Mouse (Mus musculus): ENCODE data around the gene Zcchc17. TPM values are rescaled to one million over a fixed set of nuclear protein-coding genes. Genes with fewer than 3 reads are reported as not detected.

Zcchc17 gene
- polyA plus RNA-seq, 1 experiment from 2014 or later = 66.4 TPM

GRCm38 (mm10) chr4:130350690-130351422 lies 8.9 kb downstream of the Zcchc17 start:
- no peak overlapping the region for H3K27ac ChIP-seq
- no peak overlapping the region for H3K9ac ChIP-seq
- H3K9me3 ChIP-seq = no peaks in the 10 kb centered on the region
- no peaks in the 10 kb centered on the region; the same call in 1 of the 2 replicates for H3K4me1 ChIP-seq (replicated peaks)
- H3K4me2 ChIP-seq (replicated peaks) = no peak overlapping the region
- no peaks in the 10 kb centered on the region for H3K27me3 ChIP-seq (replicated peaks)
- no peak for ATAC-seq
- peaks cover 12% of the 10 kb centered on the region for H3K36me3 ChIP-seq
- H3K4me3 ChIP-seq (replicated peaks) = no peak overlapping the region
- 86% methylated on average over 16 of the region's 16 CpGs for WGBS

- Histone ChIP-seq H3K4me2 (replicated peaks) (no peak overlapping the region), H3K36me3 (peaks cover 12% of the 10 kb centered on the region), H3K4me3 (replicated peaks) (no peak overlapping the region), H3K9me3 (no peaks in the 10 kb centered on the region), H3K4me1 (replicated peaks) (no peaks in the 10 kb centered on the region; the same call in 1 of the 2 replicates), H3K9ac (no peak overlapping the region), H3K27me3 (replicated peaks) (no peaks in the 10 kb centered on the region), H3K27ac (no peak overlapping the region)
- no peak for ATAC-seq
- WGBS = 93% methylated on average over 6 of the region's 6 CpGs
Measured at GRCm38 (mm10) chr4:130349666-130350065, 10.1 kb downstream of the Zcchc17 start.

- Histone ChIP-seq H3K4me3 (replicated peaks) (no peak overlapping the region), H3K9ac (no peak overlapping the region), H3K9me3 (no peaks in the 10 kb centered on the region), H3K4me1 (replicated peaks) (no peaks in the 10 kb centered on the region), H3K36me3 (peaks cover 6% of the 10 kb centered on the region; the same call in 1 of the 2 replicates), H3K4me2 (replicated peaks) (no peak overlapping the region), H3K27ac (no peak overlapping the region), H3K27me3 (replicated peaks) (no peaks in the 10 kb centered on the region)
- no peak for ATAC-seq
- 25% methylated on average over 4 of the region's 4 CpGs for WGBS
Measured at GRCm38 (mm10) chr4:130341691-130342090, 18.1 kb downstream of the Zcchc17 start.

GRCm38 (mm10) chr4:130335867-130336266 lies 23.9 kb downstream of the Zcchc17 start:
- H3K9me3 ChIP-seq = no peaks in the 10 kb centered on the region
- H3K27me3 ChIP-seq (replicated peaks) = no peaks in the 10 kb centered on the region
- no peak overlapping the region for H3K4me3 ChIP-seq (replicated peaks)
- H3K4me1 ChIP-seq (replicated peaks) = no peaks in the 10 kb centered on the region
- peaks cover 10% of the 10 kb centered on the region; the same call in 1 of the 2 replicates for H3K36me3 ChIP-seq
- WGBS = 77% methylated on average over 5 of the region's 5 CpGs
- H3K27ac ChIP-seq = no peak overlapping the region
- H3K4me2 ChIP-seq (replicated peaks) = no peak overlapping the region
- no peak for ATAC-seq
- H3K9ac ChIP-seq = no peak overlapping the region

GRCm38 (mm10) chr4:130327366-130327765 lies 32.4 kb downstream of the Zcchc17 start:
- Histone ChIP-seq H3K4me3 (replicated peaks) (no peak overlapping the region), H3K4me1 (replicated peaks) (no peaks in the 10 kb centered on the region), H3K4me2 (replicated peaks) (no peak overlapping the region), H3K27me3 (replicated peaks) (no peaks in the 10 kb centered on the region), H3K9me3 (no peaks in the 10 kb centered on the region), H3K36me3 (peaks cover 29% of the 10 kb centered on the region), H3K9ac (no peak overlapping the region), H3K27ac (no peak overlapping the region)
- ATAC-seq = no peak
- 87% methylated on average over 9 of the region's 9 CpGs for WGBS

GRCm38 (mm10) chr4:130325446-130325845 lies 34.3 kb downstream of the Zcchc17 start:
- ATAC-seq = no peak
- Histone ChIP-seq H3K4me3 (replicated peaks) (no peak overlapping the region), H3K9ac (no peak overlapping the region), H3K36me3 (peaks cover 31% of the 10 kb centered on the region), H3K4me2 (replicated peaks) (no peak overlapping the region), H3K4me1 (replicated peaks) (no peaks in the 10 kb centered on the region), H3K9me3 (no peaks in the 10 kb centered on the region), H3K27ac (no peak overlapping the region), H3K27me3 (replicated peaks) (no peaks in the 10 kb centered on the region)
- WGBS = 92% methylated on average over 2 of the region's 2 CpGs

- H3K9me3 ChIP-seq = no peaks in the 10 kb centered on the region
- no peak overlapping the region for H3K4me3 ChIP-seq (replicated peaks)
- H3K36me3 ChIP-seq = peaks cover 28% of the 10 kb centered on the region
- no peaks in the 10 kb centered on the region for H3K27me3 ChIP-seq (replicated peaks)
- 84% methylated on average over 5 of the region's 5 CpGs for WGBS
- H3K4me2 ChIP-seq (replicated peaks) = no peak overlapping the region
- no peak overlapping the region for H3K27ac ChIP-seq
- H3K9ac ChIP-seq = no peak overlapping the region
- ATAC-seq = no peak
- H3K4me1 ChIP-seq (replicated peaks) = no peaks in the 10 kb centered on the region
Measured at GRCm38 (mm10) chr4:130323607-130324006, 36.1 kb downstream of the Zcchc17 start.

- 57% methylated on average over 1 of the region's 1 CpGs for WGBS
- Histone ChIP-seq H3K27ac (no peak overlapping the region), H3K4me3 (replicated peaks) (no peak overlapping the region), H3K9me3 (no peaks in the 10 kb centered on the region), H3K27me3 (replicated peaks) (no peaks in the 10 kb centered on the region), H3K9ac (no peak overlapping the region), H3K4me1 (replicated peaks) (no peaks in the 10 kb centered on the region), H3K4me2 (replicated peaks) (no peak overlapping the region), H3K36me3 (peaks cover 30% of the 10 kb centered on the region)
- ATAC-seq = no peak
Measured at GRCm38 (mm10) chr4:130323165-130323564, 36.6 kb downstream of the Zcchc17 start.

- peaks cover 25% of the 10 kb centered on the region for H3K36me3 ChIP-seq
- 71% methylated on average over 7 of the region's 7 CpGs for WGBS
Measured at GRCm38 (mm10) chr4:130322567-130322966, 37.2 kb downstream of the Zcchc17 start.

GRCm38 (mm10) chr4:130321640-130322039 lies 38.1 kb downstream of the Zcchc17 start:
- Histone ChIP-seq H3K9me3 (no peaks in the 10 kb centered on the region), H3K9ac (no peak overlapping the region), H3K4me2 (replicated peaks) (no peak overlapping the region), H3K36me3 (peaks cover 18% of the 10 kb centered on the region; the same call in 1 of the 2 replicates), H3K27me3 (replicated peaks) (no peaks in the 10 kb centered on the region), H3K4me3 (replicated peaks) (no peak overlapping the region), H3K27ac (no peak overlapping the region), H3K4me1 (replicated peaks) (no peaks in the 10 kb centered on the region)
- no peak for ATAC-seq
- 94% methylated on average over 7 of the region's 7 CpGs for WGBS

More at GRCm38 (mm10) chr4:130322567-130322966, 37.2 kb downstream of the Zcchc17 start:
- H3K4me3 ChIP-seq (replicated peaks) = no peak overlapping the region
- H3K27me3 ChIP-seq (replicated peaks) = no peaks in the 10 kb centered on the region
- H3K9me3 ChIP-seq = no peaks in the 10 kb centered on the region
- H3K27ac ChIP-seq = no peak overlapping the region
- H3K4me2 ChIP-seq (replicated peaks) = no peak overlapping the region
- ATAC-seq = no peak
- H3K9ac ChIP-seq = no peak overlapping the region
- H3K4me1 ChIP-seq (replicated peaks) = no peaks in the 10 kb centered on the region

GRCm38 (mm10) chr4:130319564-130319963 lies 40.2 kb downstream of the Zcchc17 start:
- Histone ChIP-seq H3K9me3 (no peaks in the 10 kb centered on the region), H3K4me1 (replicated peaks) (no peaks in the 10 kb centered on the region), H3K36me3 (peaks cover 10% of the 10 kb centered on the region; the same call in 1 of the 2 replicates), H3K9ac (no peak overlapping the region), H3K4me2 (replicated peaks) (no peak overlapping the region), H3K27me3 (replicated peaks) (no peaks in the 10 kb centered on the region), H3K27ac (no peak overlapping the region), H3K4me3 (replicated peaks) (no peak overlapping the region)
- 82% methylated on average over 7 of the region's 7 CpGs for WGBS
- no peak for ATAC-seq

- WGBS = 65% methylated on average over 3 of the region's 3 CpGs
- Histone ChIP-seq H3K4me2 (replicated peaks) (no peak overlapping the region), H3K4me3 (replicated peaks) (no peak overlapping the region), H3K27ac (no peak overlapping the region), H3K9ac (no peak overlapping the region), H3K36me3 (peaks cover 10% of the 10 kb centered on the region; the same call in 1 of the 2 replicates), H3K4me1 (replicated peaks) (no peaks in the 10 kb centered on the region), H3K27me3 (replicated peaks) (no peaks in the 10 kb centered on the region), H3K9me3 (no peaks in the 10 kb centered on the region)
- ATAC-seq = no peak
Measured at GRCm38 (mm10) chr4:130318122-130318521, 41.6 kb downstream of the Zcchc17 start.

GRCm38 (mm10) chr4:130316691-130317090 lies 43.1 kb downstream of the Zcchc17 start:
- Histone ChIP-seq H3K27me3 (replicated peaks) (no peaks in the 10 kb centered on the region), H3K9me3 (no peaks in the 10 kb centered on the region), H3K9ac (no peak overlapping the region), H3K4me2 (replicated peaks) (no peak overlapping the region), H3K36me3 (peaks cover 10% of the 10 kb centered on the region; the same call in 1 of the 2 replicates), H3K4me3 (replicated peaks) (no peak overlapping the region), H3K27ac (no peak overlapping the region), H3K4me1 (replicated peaks) (no peaks in the 10 kb centered on the region)
- no peak for ATAC-seq
- 84% methylated on average over 10 of the region's 10 CpGs for WGBS

Measured in intestine, embryonic 15.5 days (tissue).